ENCODE assay signal across 35 mouse cellular contexts in the genomic region with DNA sequence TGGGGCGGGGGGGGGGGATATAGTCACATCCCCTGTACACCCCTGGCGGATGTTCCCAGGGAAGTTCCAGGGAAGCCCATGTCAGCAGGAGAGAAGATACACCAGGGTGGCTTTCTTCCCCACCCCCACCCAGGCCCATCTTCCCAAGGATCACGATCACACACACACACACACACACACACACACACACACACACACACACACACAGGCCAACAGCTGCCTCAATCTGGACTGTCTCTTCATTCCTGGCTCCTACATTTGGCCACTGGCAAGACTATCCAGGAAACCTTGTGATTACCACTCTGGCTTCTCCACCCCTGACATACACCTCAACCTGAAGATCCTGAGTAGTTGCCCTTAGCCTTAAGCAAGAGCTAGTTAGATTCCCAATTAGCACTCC. TPM values are rescaled to one million over a fixed set of nuclear protein-coding genes. Genes with fewer than 3 reads are reported as not detected.
"Had no signal": no experiment of that assay in that cellular context is flagged by ENCODE, and none has a peak within 500 bp of the region (broad histone marks: within the 10 kb centered on the region; RNA-seq: fewer than 3 reads in every experiment).

No protein-coding gene starts in this region.

- H3K4me2 ChIP-seq: heart, embryonic 11.5 days; heart, embryonic 12.5 days; heart, embryonic 13.5 days; heart, embryonic 15.5 days; hindbrain, embryonic 12.5 days; hindbrain, embryonic 13.5 days; hindbrain, embryonic 14.5 days; hindbrain, embryonic 15.5 days; intestine, embryonic 15.5 days; kidney, embryonic 15.5 days had no signal

- H3K36me3 ChIP-seq: heart, embryonic 10.5 days; heart, embryonic 12.5 days; heart, embryonic 13.5 days; heart, embryonic 15.5 days; hindbrain, embryonic 10.5 days; hindbrain, embryonic 12.5 days; hindbrain, embryonic 13.5 days; hindbrain, embryonic 15.5 days; intestine, embryonic 15.5 days; kidney, embryonic 15.5 days had no signal

- H3K4me3 ChIP-seq: heart, embryonic 10.5 days; heart, embryonic 12.5 days; heart, embryonic 13.5 days; heart, embryonic 15.5 days; hindbrain, embryonic 10.5 days; hindbrain, embryonic 12.5 days; hindbrain, embryonic 13.5 days; hindbrain, embryonic 15.5 days; intestine, embryonic 15.5 days; kidney, embryonic 15.5 days; layer of hippocampus, adult 2 months had no signal

- DNase-seq: heart, postnatal 10 days; heart, postnatal 14 days; heart, postnatal 36 days; heart, postnatal 4 days; kidney, adult 11 months; kidney, adult 18-20 months; kidney, adult 2 months; kidney, adult 8-10 months; kidney, adult 9 months; kidney, postnatal 10 days; kidney, postnatal 14 days; kidney, postnatal 25 days; kidney, postnatal 36 days; kidney, postnatal 4 days; layer of hippocampus, adult 9-11 months; layer of hippocampus, postnatal 36 days had no signal

- H3K27me3 ChIP-seq: heart, embryonic 15.5 days; hindbrain, embryonic 15.5 days; intestine, embryonic 15.5 days had no signal

RNA-seq across cellular contexts. Expression of gene Zfp385c, which starts 6.9 kb away (rescaled TPM):
- polyA plus RNA-seq: inflammation-experienced regulatory T-cells, adult 6 months had no signal

RNA-seq across cellular contexts. Expression of gene Hspb9, which starts 28.3 kb away (rescaled TPM):
- polyA plus RNA-seq: heart, embryonic 11.5 days; heart, embryonic 12.5 days; heart, embryonic 14.5 days; heart, embryonic 15.5 days; heart, postnatal 0 days; hindbrain, embryonic 13.5 days; hindbrain, embryonic 14.5 days; intestine, embryonic 16.5 days; kidney, embryonic 15.5 days; kidney, embryonic 16.5 days; large intestine, adult 2 months had no signal
